Comparison of ENCODE assay signal across 7 mouse cellular contexts in the genomic region with DNA sequence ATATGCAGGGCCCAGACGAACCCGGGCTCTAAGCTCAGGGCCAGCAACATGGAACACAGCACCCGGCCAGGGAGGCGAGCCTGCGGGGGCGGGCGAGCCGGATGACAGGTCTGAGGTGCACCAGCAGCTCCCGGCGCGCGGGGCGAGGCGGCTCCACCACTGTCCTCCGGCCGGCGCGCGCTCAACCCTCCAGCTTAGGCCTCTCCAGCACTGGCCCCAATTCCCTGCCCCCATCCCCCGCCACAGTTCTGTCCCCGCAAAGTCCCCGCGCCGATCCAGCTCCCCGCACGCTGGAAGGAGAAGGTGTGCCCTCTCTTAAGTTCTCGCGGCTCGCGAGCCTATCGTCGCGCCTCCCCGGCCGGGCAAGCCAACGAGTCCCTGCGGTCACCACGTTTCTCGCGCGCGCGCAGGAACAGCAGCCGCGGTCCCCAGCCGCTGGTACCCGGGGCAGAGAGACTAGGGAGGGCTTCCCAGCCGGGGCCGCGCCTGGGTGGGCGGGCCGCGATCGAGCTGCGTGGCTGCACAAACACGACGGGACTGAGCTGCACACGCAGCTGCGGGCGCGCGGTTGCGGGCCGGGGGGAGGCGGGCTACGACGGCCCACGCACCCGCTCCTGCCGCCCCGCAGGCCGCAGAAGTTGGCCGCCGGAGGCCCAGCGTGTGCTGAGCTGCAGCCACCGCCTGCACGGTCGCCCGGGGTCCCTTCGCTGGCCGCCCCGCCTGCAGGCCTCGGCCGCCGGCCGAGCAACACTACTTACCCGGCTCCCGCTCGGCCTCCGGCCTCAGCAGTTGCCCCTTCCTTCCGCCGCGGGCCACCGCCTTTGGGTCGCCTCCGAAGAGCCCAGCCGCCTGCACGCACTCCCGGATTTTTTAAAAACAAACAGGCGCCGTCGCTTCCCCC. TPM values are rescaled to one million over a fixed set of nuclear protein-coding genes. Genes with fewer than 3 reads are reported as not detected.
DNase-seq lines count a peak whose midpoint lies in the region; ATAC-seq and TF ChIP-seq lines count a peak whose summit lies in the region.

No protein-coding gene starts in this region.

- TF ChIP-seq CTCF in G1E (IDR thresholded peaks at IDR 0.05; ENCODE audit: low read depth, low read length), result no peak
- TF ChIP-seq CTCF in layer of hippocampus, adult 2 months (conservative IDR thresholded peaks at IDR 0.05), result no peak

- WGBS in embryonic facial prominence, embryonic 15.5 days, result under 1% methylated on average over 98 of the region's 102 CpGs
- WGBS in heart, embryonic 16.5 days, result under 1% methylated on average over 92 of the region's 102 CpGs

- no peaks in the 10 kb centered on the region for H3K27me3 ChIP-seq in G1E (ENCODE audit: insufficient read depth, low read length)
- H3K27me3 ChIP-seq in embryonic facial prominence, embryonic 15.5 days, result no peaks in the 10 kb centered on the region
- H3K27me3 ChIP-seq in heart, embryonic 16.5 days (ENCODE audit: control insufficient read depth, insufficient read depth, low read length), result no peaks in the 10 kb centered on the region

- H3K4me3 ChIP-seq in G1E (ENCODE audit: low read depth, low read length), result peak overlapping the region; percentile 81
- H3K4me3 ChIP-seq in embryonic facial prominence, embryonic 15.5 days (replicated peaks), result peak overlapping the region; percentile 77
- H3K4me3 ChIP-seq in heart, embryonic 16.5 days (ENCODE audit: low read length), result peak overlapping the region; percentile 80
- peak overlapping the region; percentile 87 for H3K4me3 ChIP-seq in layer of hippocampus, adult 2 months

- peak; percentile 96 for DNase-seq in G1E (ENCODE audit: low spot score)
- peak; percentile 52 to 66 for DNase-seq in adrenal gland, postnatal 4 days (ENCODE audit: low spot score in 2 of 2)
- peak in 1 of 2 experiments; percentile 56 for DNase-seq in layer of hippocampus, adult 2 months (ENCODE audit: low spot score in 2 of 2)
- peak; percentile 73 for DNase-seq in lung, postnatal 14 days
- DNase-seq in retina, postnatal 1 day, result peak; percentile 88

- peak overlapping the region; percentile 91 for H3K4me2 ChIP-seq in embryonic facial prominence, embryonic 15.5 days (replicated peaks)
- peak overlapping the region; percentile 90 for H3K4me2 ChIP-seq in heart, embryonic 16.5 days (ENCODE audit: low read depth, low read length)

- H3K4me1 ChIP-seq in G1E (ENCODE audit: insufficient read depth, low read depth, low read length), result peaks cover 84% of the 10 kb centered on the region
- H3K4me1 ChIP-seq in embryonic facial prominence, embryonic 15.5 days, result peaks cover 85% of the 10 kb centered on the region
- H3K4me1 ChIP-seq in heart, embryonic 16.5 days (ENCODE audit: control insufficient read depth, insufficient read depth, low read length), result peaks cover 64% of the 10 kb centered on the region

- peak overlapping the region; percentile 88 for H3K9ac ChIP-seq in embryonic facial prominence, embryonic 15.5 days
- peak overlapping the region; percentile 93 for H3K9ac ChIP-seq in heart, embryonic 16.5 days (ENCODE audit: low read length)

- H3K27ac ChIP-seq in embryonic facial prominence, embryonic 15.5 days (replicated peaks), result peak overlapping the region; percentile 99
- peak overlapping the region; percentile 93 for H3K27ac ChIP-seq in heart, embryonic 16.5 days (ENCODE audit: low read length)
- H3K27ac ChIP-seq in layer of hippocampus, adult 2 months, result peak overlapping the region; percentile 97

- peaks cover 70% of the 10 kb centered on the region for H3K36me3 ChIP-seq in G1E (replicated peaks)
- no peaks in the 10 kb centered on the region for H3K36me3 ChIP-seq in embryonic facial prominence, embryonic 15.5 days
- H3K36me3 ChIP-seq in heart, embryonic 16.5 days (ENCODE audit: control insufficient read depth, insufficient read depth), result no peaks in the 10 kb centered on the region

- no peaks in the 10 kb centered on the region for H3K9me3 ChIP-seq in G1E (replicated peaks)
- no peaks in the 10 kb centered on the region for H3K9me3 ChIP-seq in embryonic facial prominence, embryonic 15.5 days (replicated peaks)
- H3K9me3 ChIP-seq in heart, embryonic 16.5 days (replicated peaks; ENCODE audit: control insufficient read depth, low read length), result no peaks in the 10 kb centered on the region

- no peak for ATAC-seq in G1E (ENCODE audit: extremely low read depth, insufficient number of reproducible peaks, low FRiP score, poor library complexity, severe bottlenecking)
- peak; percentile 15; the same call in 1 of the 2 replicates for ATAC-seq in embryonic facial prominence, embryonic 15.5 days (ENCODE audit: insufficient number of reproducible peaks, low FRiP score, low TSS enrichment, low read depth)
- peak; percentile 14; the same call in 1 of the 2 replicates for ATAC-seq in heart, embryonic 16.5 days (replicated peaks; ENCODE audit: extremely low read depth, insufficient read depth, low FRiP score)

RNA-seq across cellular contexts. Expression of a gene that starts 25.7 kb away (rescaled TPM):
- 66.7 and 72.7 TPM in 2 replicates for total RNA-seq in G1E (2014; fragmentation: Nextera tagmentation)
- total RNA-seq in G1E (2017), result 21.0 and 21.4 TPM in 2 replicates
- polyA plus RNA-seq in G1E (2012), result 125 and 140 TPM in 2 replicates
- 10 to 100 TPM; 30.2 to 34.8 TPM for total RNA-seq in adrenal gland, postnatal 4 days (2021)
- 15.4 and 15.9 TPM in 2 replicates for polyA plus RNA-seq in embryonic facial prominence, embryonic 15.5 days (2015; fragmentation: Nextera tagmentation; extraction: Ambion mirVana)
- 7.1 and 7.5 TPM in 2 replicates for polyA plus RNA-seq in heart, embryonic 16.5 days (2015; fragmentation: Nextera tagmentation; extraction: Ambion mirVana)
- 10 to 100 TPM; 24.6 to 27.2 TPM for total RNA-seq in layer of hippocampus, adult 2 months (2021)

RNA-seq across cellular contexts. Expression of a gene that starts 44.7 kb away (rescaled TPM):
- total RNA-seq in G1E (2014; fragmentation: Nextera tagmentation), result 0.58 and 0.83 TPM in 2 replicates
- 0.76 and 1.5 TPM in 2 replicates for total RNA-seq in G1E (2017)
- 0.14 TPM in 2 replicates for polyA plus RNA-seq in G1E (2012)
- 1 to 10 TPM in 1 of 2 experiments, under 1 TPM in 1; 0.92 to 1.0 TPM for total RNA-seq in adrenal gland, postnatal 4 days (2021)
- 1.8 and 3.0 TPM in 2 replicates for polyA plus RNA-seq in embryonic facial prominence, embryonic 15.5 days (2015; fragmentation: Nextera tagmentation; extraction: Ambion mirVana)
- 0.59 and 0.60 TPM in 2 replicates for polyA plus RNA-seq in heart, embryonic 16.5 days (2015; fragmentation: Nextera tagmentation; extraction: Ambion mirVana)
- 1 to 10 TPM; 2.8 to 3.8 TPM for total RNA-seq in layer of hippocampus, adult 2 months (2021)
